Comparison of ENCODE assay signal across 8 mouse cellular contexts in the genomic region with DNA sequence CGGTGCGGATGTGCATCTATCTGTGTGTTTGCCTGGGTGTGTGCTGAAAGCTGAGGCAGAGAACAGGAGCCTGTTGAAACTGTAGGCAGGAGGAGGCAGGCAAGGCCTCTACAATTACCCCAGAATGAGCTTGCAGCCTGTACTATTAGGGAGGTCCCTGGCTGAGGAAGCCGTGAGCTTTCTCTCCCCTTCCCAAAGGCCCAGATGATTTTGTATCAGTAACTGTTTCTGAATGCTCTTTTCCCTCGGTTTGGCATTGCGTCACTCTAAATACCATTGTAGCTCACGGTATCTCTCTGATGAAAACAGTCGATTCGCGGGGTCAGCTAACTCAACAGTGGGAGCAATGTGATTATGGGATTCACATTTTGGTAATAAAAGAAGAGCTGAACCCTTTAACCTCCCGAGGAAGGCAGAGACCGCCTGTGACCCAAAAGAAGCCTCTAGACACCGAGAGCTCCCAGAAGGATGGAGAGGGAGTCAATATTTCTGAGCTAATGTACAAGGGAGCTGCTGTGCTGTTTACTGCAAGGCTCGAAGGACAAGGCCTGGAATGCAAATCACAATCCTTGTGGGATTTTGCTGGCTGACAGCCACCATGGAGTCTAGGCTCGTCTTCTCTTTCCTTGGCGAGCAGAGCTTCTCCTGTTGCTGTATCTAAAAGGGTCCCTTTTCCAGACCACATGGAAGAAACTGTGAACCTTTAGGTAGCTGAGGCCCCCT.
DNase-seq lines count a peak whose midpoint lies in the region; ATAC-seq lines count a peak whose summit lies in the region.
"Had no signal": no experiment of that assay in that cellular context is flagged by ENCODE, and none has a peak within 500 bp of the region (broad histone marks: within the 10 kb centered on the region; RNA-seq: fewer than 3 reads in every experiment).

No protein-coding gene starts in this region.

- no peaks in the 10 kb centered on the region for H3K36me3 ChIP-seq in lung, embryonic 15.5 days
- no peaks in the 10 kb centered on the region for H3K36me3 ChIP-seq in embryonic facial prominence, embryonic 13.5 days

- H3K4me3 ChIP-seq in lung, embryonic 15.5 days, result no peak overlapping the region
- H3K4me3 ChIP-seq in embryonic facial prominence, embryonic 13.5 days, result no peak overlapping the region
- H3K4me3 ChIP-seq: erythroblast, embryonic 14.5 days had no signal

- no peak overlapping the region for H3K9ac ChIP-seq in lung, embryonic 15.5 days
- no peak overlapping the region for H3K9ac ChIP-seq in embryonic facial prominence, embryonic 13.5 days

- peak overlapping the region; percentile 25 for H3K27ac ChIP-seq in lung, embryonic 15.5 days
- H3K27ac ChIP-seq in embryonic facial prominence, embryonic 13.5 days, result peak overlapping the region; percentile 89

- no peak overlapping the region for H3K4me2 ChIP-seq in lung, embryonic 15.5 days
- 0 out of 2 replicates have a peak overlapping the region, but pooled peaks have one; percentile 2 for H3K4me2 ChIP-seq in embryonic facial prominence, embryonic 13.5 days

- DNase-seq in lung, postnatal 25 days (ENCODE audit: low spot score), result no peak
- DNase-seq in heart, adult 8-10 months (ENCODE audit: low spot score), result peak; percentile 38
- peak; percentile 13 to 26 for DNase-seq in kidney, postnatal 36 days
- no peak for DNase-seq in urinary bladder, adult 2 months (ENCODE audit: low spot score)
- DNase-seq in layer of hippocampus, postnatal 14 days (ENCODE audit: low spot score in 2 of 2), result no peak

- no peaks in the 10 kb centered on the region for H3K9me3 ChIP-seq in lung, embryonic 15.5 days
- H3K9me3 ChIP-seq in embryonic facial prominence, embryonic 13.5 days, result no peaks in the 10 kb centered on the region

- WGBS in lung, embryonic 15.5 days, result 53% methylated on average over 15 of the region's 15 CpGs
- WGBS in embryonic facial prominence, embryonic 13.5 days, result 51% methylated on average over 15 of the region's 15 CpGs

- ATAC-seq in lung, embryonic 15.5 days (ENCODE audit: borderline replicate concordance, extremely low read depth, low FRiP score, low TSS enrichment), result no peak
- no peak for ATAC-seq in embryonic facial prominence, embryonic 13.5 days (ENCODE audit: insufficient number of reproducible peaks, insufficient read depth, low FRiP score, low TSS enrichment, low read depth)

- no peaks in the 10 kb centered on the region for H3K27me3 ChIP-seq in lung, embryonic 15.5 days
- no peaks in the 10 kb centered on the region for H3K27me3 ChIP-seq in embryonic facial prominence, embryonic 13.5 days

- H3K4me1 ChIP-seq in lung, embryonic 15.5 days, result peaks cover 31% of the 10 kb centered on the region
- peaks cover 56% of the 10 kb centered on the region for H3K4me1 ChIP-seq in embryonic facial prominence, embryonic 13.5 days

Comparison
In these comparisons a context has a peak if more than half of its experiments do, and no peak if none do; other contexts are left out.
1. DNase-seq: peak in heart, adult 8-10 months (single experiment) and kidney, postnatal 36 days (2 of 2); none in lung, postnatal 25 days (single experiment), urinary bladder, adult 2 months (single experiment) and layer of hippocampus, postnatal 14 days (0 of 2).